Mouse (Mus musculus): ENCODE results near the gene Zfp628. TPM values are rescaled to one million over a fixed set of nuclear protein-coding genes. Genes with fewer than 3 reads are reported as not detected.
"Not testable (repeated sequence)": the region's sequence is repeated elsewhere in the genome, so short reads cannot be mapped to it uniquely, and the experiment has no call there.

Zfp628 gene
- 2.1 and 3.0 TPM in 2 replicates for polyA plus RNA-seq (2015; fragmentation: Nextera tagmentation; extraction: Ambion mirVana)

GRCm38 (mm10) chr7:4915007-4915665, at the start of gene Zfp628:
Gene Zfp628, plus strand, starts transcription at chr7:4915217.
- WGBS = under 1% methylated on average over 56 of the region's 56 CpGs
- H3K9ac ChIP-seq = peak within 1 kb of the TSS; percentile 86
- ATAC-seq (replicated peaks; ENCODE audit: insufficient number of reproducible peaks, insufficient read depth, low FRiP score, low read depth) = peak; percentile 90
- peak within 1 kb of the TSS; percentile 77 for H3K4me3 ChIP-seq
- peak within 1 kb of the TSS; percentile 74 for H3K4me2 ChIP-seq
- H3K9me3 ChIP-seq (replicated peaks) = no peaks in the 10 kb centered on the region
- no peaks in the 10 kb centered on the region for H3K27me3 ChIP-seq
- H3K36me3 ChIP-seq = peaks cover 27% of the 10 kb centered on the region
- H3K4me1 ChIP-seq (replicated peaks) = peaks cover 16% of the 10 kb centered on the region
- H3K27ac ChIP-seq = peak within 1 kb of the TSS; percentile 96

- Histone ChIP-seq H3K27ac (peak overlapping the region; percentile 68), H3K9me3 (replicated peaks) (no peaks in the 10 kb centered on the region), H3K9ac (peak overlapping the region; percentile 68), H3K27me3 (no peaks in the 10 kb centered on the region), H3K36me3 (no peaks in the 10 kb centered on the region), H3K4me3 (peak overlapping the region; percentile 67), H3K4me1 (replicated peaks) (peaks cover 27% of the 10 kb centered on the region), H3K4me2 (peak overlapping the region; percentile 67)
- 4% methylated on average over 40 of the region's 40 CpGs for WGBS
- peak; percentile 99 for ATAC-seq (replicated peaks; ENCODE audit: insufficient number of reproducible peaks, insufficient read depth, low FRiP score, low read depth)
Measured at GRCm38 (mm10) chr7:4865579-4866493, 49.2 kb upstream of the Zfp628 start.

- Histone ChIP-seq H3K36me3 (no peaks in the 10 kb centered on the region), H3K4me1 (replicated peaks) (peaks cover 27% of the 10 kb centered on the region), H3K27me3 (no peaks in the 10 kb centered on the region), H3K27ac (peak overlapping the region; percentile 68), H3K4me2 (peak overlapping the region; percentile 67), H3K4me3 (peak overlapping the region; percentile 67), H3K9ac (peak overlapping the region; percentile 68), H3K9me3 (replicated peaks) (no peaks in the 10 kb centered on the region)
- WGBS = 36% methylated on average over 10 of the region's 10 CpGs
- ATAC-seq (replicated peaks; ENCODE audit: insufficient number of reproducible peaks, insufficient read depth, low FRiP score, low read depth) = no peak
Measured at GRCm38 (mm10) chr7:4866631-4867180, 48.3 kb upstream of the Zfp628 start.

GRCm38 (mm10) chr7:4870133-4870532, 44.9 kb upstream of the Zfp628 start, which contains the start of gene Isoc2b:
Gene Isoc2b, minus strand, starts transcription at chr7:4870258.
- ATAC-seq (replicated peaks; ENCODE audit: insufficient number of reproducible peaks, insufficient read depth, low FRiP score, low read depth) = no peak
- Histone ChIP-seq H3K4me1 (replicated peaks) (peaks cover 18% of the 10 kb centered on the region), H3K9ac (no peak within 1 kb of the TSS), H3K27me3 (no peaks in the 10 kb centered on the region), H3K4me3 (no peak within 1 kb of the TSS), H3K4me2 (no peak within 1 kb of the TSS), H3K9me3 (replicated peaks) (no peaks in the 10 kb centered on the region), H3K36me3 (no peaks in the 10 kb centered on the region), H3K27ac (no peak within 1 kb of the TSS)
- WGBS = 53% methylated on average over 6 of the region's 6 CpGs

- Histone ChIP-seq H3K36me3 (no peaks in the 10 kb centered on the region), H3K9ac (peak within 1 kb of the TSS; percentile 63), H3K4me2 (peak within 1 kb of the TSS; percentile 87), H3K4me3 (peak within 1 kb of the TSS; percentile 62), H3K9me3 (replicated peaks) (no peaks in the 10 kb centered on the region), H3K27me3 (no peaks in the 10 kb centered on the region), H3K27ac (peak within 1 kb of the TSS; percentile 63), H3K4me1 (replicated peaks) (peaks cover 16% of the 10 kb centered on the region)
- 1% methylated on average over 22 of the region's 22 CpGs for WGBS
- ATAC-seq (replicated peaks; ENCODE audit: insufficient number of reproducible peaks, insufficient read depth, low FRiP score, low read depth) = peak; percentile 100
Measured at GRCm38 (mm10) chr7:4876753-4877221, 38.2 kb upstream of the Zfp628 start, which contains the start of gene Isoc2a. Gene Isoc2a, plus strand, starts transcription at chr7:4877153.

- H3K4me1 ChIP-seq (replicated peaks) = peaks cover 16% of the 10 kb centered on the region
- no peaks in the 10 kb centered on the region for H3K9me3 ChIP-seq (replicated peaks)
- WGBS = 10% methylated on average over 11 of the region's 11 CpGs
- peak overlapping the region; percentile 62 for H3K4me3 ChIP-seq
- H3K9ac ChIP-seq = peak overlapping the region; percentile 63
- peak overlapping the region; percentile 63 for H3K27ac ChIP-seq
- H3K4me2 ChIP-seq = peak overlapping the region; percentile 87
- no peaks in the 10 kb centered on the region for H3K27me3 ChIP-seq
- no peaks in the 10 kb centered on the region for H3K36me3 ChIP-seq
- peak; percentile 5; the same call in 1 of the 2 replicates for ATAC-seq (replicated peaks; ENCODE audit: insufficient number of reproducible peaks, insufficient read depth, low FRiP score, low read depth)
Measured at GRCm38 (mm10) chr7:4877226-4877625, 37.8 kb upstream of the Zfp628 start.

GRCm38 (mm10) chr7:4878186-4878585, 36.8 kb upstream of the Zfp628 start:
- 0 out of 2 replicates have a peak overlapping the region, but pooled peaks have one; percentile 62 for H3K4me3 ChIP-seq
- peaks cover 16% of the 10 kb centered on the region for H3K4me1 ChIP-seq (replicated peaks)
- ATAC-seq (replicated peaks; ENCODE audit: insufficient number of reproducible peaks, insufficient read depth, low FRiP score, low read depth) = no peak
- no peaks in the 10 kb centered on the region for H3K36me3 ChIP-seq
- no peak overlapping the region for H3K9ac ChIP-seq
- H3K27me3 ChIP-seq = no peaks in the 10 kb centered on the region
- H3K27ac ChIP-seq = no peak overlapping the region
- H3K9me3 ChIP-seq (replicated peaks) = no peaks in the 10 kb centered on the region
- no peak overlapping the region for H3K4me2 ChIP-seq

- peaks cover 16% of the 10 kb centered on the region for H3K4me1 ChIP-seq (replicated peaks)
- not testable (repeated sequence) for H3K9ac ChIP-seq; H3K4me2 ChIP-seq; H3K4me3 ChIP-seq; ATAC-seq (replicated peaks; ENCODE audit: insufficient number of reproducible peaks, insufficient read depth, low FRiP score, low read depth); H3K9me3 ChIP-seq (replicated peaks); H3K27ac ChIP-seq; H3K27me3 ChIP-seq; H3K36me3 ChIP-seq
- WGBS = 94% methylated on average over 1 of the region's 1 CpGs
Measured at GRCm38 (mm10) chr7:4879036-4879435, 36.0 kb upstream of the Zfp628 start.

GRCm38 (mm10) chr7:4886680-4887079, 28.3 kb upstream of the Zfp628 start:
- no peak for ATAC-seq (replicated peaks; ENCODE audit: insufficient number of reproducible peaks, insufficient read depth, low FRiP score, low read depth)
- Histone ChIP-seq H3K27me3 (no peaks in the 10 kb centered on the region), H3K36me3 (no peaks in the 10 kb centered on the region), H3K4me1 (replicated peaks) (no peaks in the 10 kb centered on the region), H3K4me2 (no peak overlapping the region), H3K9me3 (replicated peaks) (no peaks in the 10 kb centered on the region), H3K9ac (no peak overlapping the region), H3K4me3 (no peak overlapping the region), H3K27ac (no peak overlapping the region)
- 57% methylated on average over 4 of the region's 4 CpGs for WGBS

GRCm38 (mm10) chr7:4895186-4895585, 19.8 kb upstream of the Zfp628 start:
- ATAC-seq (replicated peaks; ENCODE audit: insufficient number of reproducible peaks, insufficient read depth, low FRiP score, low read depth) = no peak
- no peaks in the 10 kb centered on the region for H3K27me3 ChIP-seq
- H3K4me1 ChIP-seq (replicated peaks) = peaks cover 10% of the 10 kb centered on the region
- WGBS = 53% methylated on average over 11 of the region's 11 CpGs
- no peak overlapping the region for H3K27ac ChIP-seq
- H3K36me3 ChIP-seq = no peaks in the 10 kb centered on the region
- no peaks in the 10 kb centered on the region for H3K9me3 ChIP-seq (replicated peaks)
- no peak overlapping the region for H3K9ac ChIP-seq
- no peak overlapping the region for H3K4me2 ChIP-seq
- H3K4me3 ChIP-seq = no peak overlapping the region
